18 mouse cellular contexts compared by ENCODE assay signal in the genomic region with DNA sequence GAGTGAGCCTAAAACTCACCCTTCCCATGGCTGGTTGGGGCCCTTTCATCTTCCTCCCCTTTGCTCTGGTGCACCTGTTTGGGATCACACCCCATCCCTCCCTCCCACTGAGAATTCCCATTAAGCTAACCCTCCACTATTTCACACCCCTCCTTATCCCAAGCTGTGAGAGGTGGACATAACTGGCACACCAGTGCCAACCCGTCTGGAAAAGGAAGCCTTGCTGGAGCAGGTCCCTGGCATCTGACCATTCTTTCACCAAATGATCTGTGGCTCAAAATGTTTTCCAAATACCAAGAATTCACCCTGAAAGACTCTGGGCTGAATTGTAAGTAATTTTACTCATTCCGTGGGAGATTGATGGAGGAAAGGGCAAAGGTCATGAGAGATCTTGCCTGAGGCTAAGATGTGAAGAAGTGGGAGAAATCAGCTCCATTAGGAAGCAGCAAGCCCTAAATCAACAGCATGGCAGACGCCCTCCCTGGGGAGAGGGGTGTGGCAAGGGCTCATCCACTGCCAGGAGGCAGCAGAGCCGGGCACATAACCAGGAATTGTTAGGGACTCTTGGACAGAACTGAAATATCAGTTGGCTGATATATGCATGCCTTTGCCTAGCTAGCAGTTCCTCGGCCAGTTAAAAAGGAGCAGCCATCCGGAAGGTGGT. TPM values are rescaled to one million over a fixed set of nuclear protein-coding genes. Genes with fewer than 3 reads are reported as not detected.
DNase-seq lines count a peak whose midpoint lies in the region; ATAC-seq lines count a peak whose summit lies in the region.
"Had no signal": no experiment of that assay in that cellular context is flagged by ENCODE, and none has a peak within 500 bp of the region (broad histone marks: within the 10 kb centered on the region; RNA-seq: fewer than 3 reads in every experiment).

No protein-coding gene starts in this region.

- peak; percentile 57 for DNase-seq in hindbrain, embryonic 11.5 days (ENCODE audit: low spot score)
- DNase-seq in hindbrain, embryonic 10.5 days (ENCODE audit: low spot score) = no peak
- DNase-seq in Muller cell, postnatal 12 days (ENCODE audit: inconsistent ontology term) = peak; percentile 81
- DNase-seq in cerebellum, adult 11-12 months = peak; percentile 73
- peak; percentile 60 for DNase-seq in embryo, embryonic 11 days
- no peak for DNase-seq in spleen, adult 18-20 months
- DNase-seq in layer of hippocampus, postnatal 25 days (ENCODE audit: extremely low spot score in 1 of 2, low spot score in 1 of 2) = no peak
- DNase-seq: kidney, adult 8-10 months; thymus, postnatal 4 days had no signal

- H3K9me3 ChIP-seq in hindbrain, embryonic 11.5 days (ENCODE audit: control insufficient read depth, low read length) = no peaks in the 10 kb centered on the region
- H3K9me3 ChIP-seq in hindbrain, embryonic 10.5 days = no peaks in the 10 kb centered on the region
- H3K9me3 ChIP-seq: embryonic facial prominence, embryonic 13.5 days; heart, embryonic 10.5 days; limb, embryonic 10.5 days; stomach, embryonic 15.5 days had no signal

- H3K36me3 ChIP-seq in hindbrain, embryonic 11.5 days (ENCODE audit: control insufficient read depth, insufficient read depth, low read length) = no peaks in the 10 kb centered on the region
- H3K36me3 ChIP-seq in hindbrain, embryonic 10.5 days = no peaks in the 10 kb centered on the region
- H3K36me3 ChIP-seq: embryonic facial prominence, embryonic 13.5 days; heart, embryonic 10.5 days; limb, embryonic 10.5 days; stomach, embryonic 15.5 days had no signal

- no peak overlapping the region for H3K9ac ChIP-seq in hindbrain, embryonic 11.5 days (ENCODE audit: low read depth, low read length)
- H3K9ac ChIP-seq: embryonic facial prominence, embryonic 13.5 days; stomach, embryonic 15.5 days had no signal

- H3K4me2 ChIP-seq in hindbrain, embryonic 11.5 days (replicated peaks; ENCODE audit: low read depth, low read length) = no peak overlapping the region
- H3K4me2 ChIP-seq: embryonic facial prominence, embryonic 13.5 days; stomach, embryonic 15.5 days had no signal

- H3K4me3 ChIP-seq in hindbrain, embryonic 11.5 days (ENCODE audit: low read depth, low read length) = no peak overlapping the region
- no peak overlapping the region for H3K4me3 ChIP-seq in hindbrain, embryonic 10.5 days
- H3K4me3 ChIP-seq: embryonic facial prominence, embryonic 13.5 days; heart, embryonic 10.5 days; limb, embryonic 10.5 days; stomach, embryonic 15.5 days had no signal

- no peaks in the 10 kb centered on the region for H3K27me3 ChIP-seq in hindbrain, embryonic 11.5 days (ENCODE audit: control insufficient read depth, insufficient read depth, low read length)
- H3K27me3 ChIP-seq in hindbrain, embryonic 10.5 days (ENCODE audit: insufficient read depth, poor library complexity, severe bottlenecking) = peaks cover 5% of the 10 kb centered on the region; the same call in 1 of the 2 replicates
- H3K27me3 ChIP-seq: embryonic facial prominence, embryonic 13.5 days; stomach, embryonic 15.5 days had no signal

- H3K4me1 ChIP-seq in hindbrain, embryonic 11.5 days (replicated peaks; ENCODE audit: control insufficient read depth, insufficient read depth, low read length) = 0 out of 2 replicates have a peak, but pooled peaks cover 4% of the 10 kb centered on the region
- H3K4me1 ChIP-seq in hindbrain, embryonic 10.5 days (replicated peaks) = peaks cover 31% of the 10 kb centered on the region

- WGBS in hindbrain, embryonic 11.5 days = 40% methylated on average over 6 of the region's 6 CpGs
- 46% methylated on average over 6 of the region's 6 CpGs for WGBS in hindbrain, embryonic 10.5 days

- no peak overlapping the region for H3K27ac ChIP-seq in hindbrain, embryonic 11.5 days (ENCODE audit: low read depth, low read length)
- no peak overlapping the region for H3K27ac ChIP-seq in hindbrain, embryonic 10.5 days
- H3K27ac ChIP-seq: embryonic facial prominence, embryonic 13.5 days; heart, embryonic 10.5 days; limb, embryonic 10.5 days; stomach, embryonic 15.5 days had no signal

- ATAC-seq in hindbrain, embryonic 11.5 days (ENCODE audit: low FRiP score) = no peak

RNA-seq across cellular contexts. Expression of a gene that starts 17.6 kb away (rescaled TPM):
- polyA plus RNA-seq in hindbrain, embryonic 11.5 days (2014; fragmentation: Nextera tagmentation; extraction: Ambion mirVana) = 0.31 and 0.56 TPM in 2 replicates
- 0.14 and 0.17 TPM in 2 replicates for polyA plus RNA-seq in hindbrain, embryonic 10.5 days (2016; fragmentation: Nextera tagmentation; extraction: Ambion mirVana)
- total RNA-seq in layer of hippocampus, postnatal 25 days (2021) = under 1 TPM; 0.15 to 0.19 TPM
- total RNA-seq: hematopoietic stem cell, adult 5-6 weeks; layer of hippocampus, adult 18-20 months; megakaryocyte progenitor cell, adult 5-6 weeks had no signal
- polyA plus RNA-seq: forebrain, embryonic 11.5 days had no signal

RNA-seq across cellular contexts. Expression of a gene that starts 21.3 kb away (rescaled TPM):
- 35.2 and 35.4 TPM in 2 replicates for polyA plus RNA-seq in hindbrain, embryonic 11.5 days (2014; fragmentation: Nextera tagmentation; extraction: Ambion mirVana)
- 50.6 and 53.3 TPM in 2 replicates for polyA plus RNA-seq in hindbrain, embryonic 10.5 days (2016; fragmentation: Nextera tagmentation; extraction: Ambion mirVana)
- total RNA-seq in layer of hippocampus, postnatal 25 days (2021) = 10 to 100 TPM; 18.1 to 22.4 TPM

RNA-seq across cellular contexts. Expression of a gene that starts 28.5 kb away (rescaled TPM):
- polyA plus RNA-seq in hindbrain, embryonic 11.5 days (2014; fragmentation: Nextera tagmentation; extraction: Ambion mirVana) = 139 and 141 TPM in 2 replicates
- 171 and 186 TPM in 2 replicates for polyA plus RNA-seq in hindbrain, embryonic 10.5 days (2016; fragmentation: Nextera tagmentation; extraction: Ambion mirVana)
- total RNA-seq in layer of hippocampus, postnatal 25 days (2021) = 10 to 100 TPM; 60.9 to 72.0 TPM

RNA-seq across cellular contexts. Expression of a gene that starts 36.6 kb away (rescaled TPM):
- 245 and 256 TPM in 2 replicates for polyA plus RNA-seq in hindbrain, embryonic 11.5 days (2014; fragmentation: Nextera tagmentation; extraction: Ambion mirVana)
- 219 and 261 TPM in 2 replicates for polyA plus RNA-seq in hindbrain, embryonic 10.5 days (2016; fragmentation: Nextera tagmentation; extraction: Ambion mirVana)
- total RNA-seq in layer of hippocampus, postnatal 25 days (2021) = 10 to 100 TPM; 86.1 to 86.5 TPM

RNA-seq across cellular contexts. Expression of a gene that starts 38.0 kb away (rescaled TPM):
- not detected in 2 replicates for polyA plus RNA-seq in hindbrain, embryonic 11.5 days (2014; fragmentation: Nextera tagmentation; extraction: Ambion mirVana)
- polyA plus RNA-seq in hindbrain, embryonic 10.5 days (2016; fragmentation: Nextera tagmentation; extraction: Ambion mirVana) = 0.27 TPM in 1 of 2 replicates, not detected in the other
- not detected for total RNA-seq in layer of hippocampus, postnatal 25 days (2021)
- total RNA-seq: CH12.LX; hematopoietic stem cell, adult 5-6 weeks; layer of hippocampus, adult 18-20 months had no signal
- polyA plus RNA-seq: embryonic facial prominence, embryonic 13.5 days; forebrain, embryonic 11.5 days; heart, embryonic 10.5 days; stomach, embryonic 15.5 days had no signal

Comparison
In these comparisons a context has a peak if more than half of its experiments do, and no peak if none do; other contexts are left out.
1. DNase-seq: peak in hindbrain, embryonic 11.5 days (single experiment), Muller cell, postnatal 12 days (single experiment), cerebellum, adult 11-12 months (single experiment) and embryo, embryonic 11 days (single experiment); none in hindbrain, embryonic 10.5 days (single experiment), spleen, adult 18-20 months (0 of 2) and layer of hippocampus, postnatal 25 days (0 of 2).